Mouse (Mus musculus): Measurements from ENCODE around the gene Tars.

Gene Tars

DNA sequence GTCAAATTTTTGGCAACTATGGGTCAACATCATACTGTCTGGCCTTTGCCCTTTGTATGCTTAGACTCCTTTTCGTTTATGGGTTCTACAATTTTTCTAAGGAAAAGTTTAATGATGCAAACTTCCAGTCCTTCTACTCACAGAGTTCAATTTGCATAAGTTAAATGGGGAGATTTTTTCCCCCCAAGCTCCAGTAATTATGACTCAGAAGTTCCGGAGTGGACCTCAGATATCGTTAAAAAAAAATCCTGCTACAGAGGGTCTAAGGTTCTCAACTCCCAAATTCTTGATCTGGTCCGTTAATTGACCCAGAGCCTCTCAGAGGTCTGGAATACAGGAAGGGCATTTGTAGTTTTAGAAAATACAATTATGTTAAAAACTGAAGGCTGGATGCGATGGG, 37.6 kb downstream of the Tars start:
- DNase-seq (ENCODE audit: low read depth, low spot score): no peak

DNA sequence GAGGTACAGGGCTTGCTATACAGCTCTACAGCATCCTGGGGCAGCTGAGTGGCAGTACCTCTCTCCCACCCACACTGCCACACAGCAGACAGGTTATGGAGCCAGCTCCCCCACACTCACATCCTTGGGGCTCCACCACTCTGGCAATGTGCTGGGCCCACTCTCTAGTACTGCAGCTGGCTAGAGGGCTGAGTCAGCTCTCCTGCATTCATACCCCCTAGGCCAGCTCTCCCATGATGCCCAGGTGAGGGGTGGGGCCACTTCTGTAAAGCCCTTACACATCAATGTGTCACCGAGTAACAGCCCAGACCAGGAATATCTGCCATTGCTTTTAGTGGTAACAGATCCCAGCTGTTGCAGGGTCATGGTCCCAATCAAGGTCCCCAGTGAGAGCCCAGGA, 38.6 kb downstream of the Tars start:
- DNase-seq (ENCODE audit: low read depth, low spot score): no peak

DNA sequence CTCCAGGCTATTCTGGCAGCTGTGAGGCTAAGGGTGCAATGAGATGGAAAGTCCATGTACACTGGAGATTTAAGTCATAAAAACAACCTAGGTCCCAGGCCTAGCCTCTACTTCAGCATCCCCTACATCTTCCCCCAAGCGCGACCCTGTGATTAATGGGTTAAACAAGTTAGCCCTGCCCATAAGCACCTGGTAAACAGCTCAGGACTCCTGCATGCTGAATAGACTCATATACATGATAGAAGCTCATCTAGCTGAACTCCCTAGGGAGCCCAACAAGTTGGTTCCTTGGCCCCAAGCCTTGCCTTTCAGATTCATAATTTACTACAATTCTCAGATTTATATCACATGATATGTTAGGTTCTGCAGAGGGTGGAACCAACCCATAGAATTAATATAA, 42.0 kb downstream of the Tars start:
- no peak for DNase-seq (ENCODE audit: low read depth, low spot score)

DNA sequence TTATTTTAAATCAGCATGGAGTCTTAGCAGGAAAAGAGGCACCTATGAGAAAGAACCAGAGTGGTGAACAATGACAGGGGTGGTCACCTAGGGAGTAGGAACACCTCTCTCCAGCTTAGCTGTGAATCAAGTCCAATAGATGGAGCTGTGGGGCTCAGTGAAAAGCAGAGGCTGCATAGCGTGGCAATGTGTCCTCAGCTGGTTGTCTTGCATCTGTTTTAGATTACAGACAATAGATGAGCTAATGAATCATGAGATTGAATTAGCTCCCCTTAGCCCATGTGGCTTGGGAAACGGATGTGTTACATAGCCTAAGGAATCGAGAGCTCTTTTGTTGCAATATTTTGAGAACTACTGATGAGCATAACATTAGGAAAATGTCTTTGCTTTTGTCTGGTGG, 43.6 kb downstream of the Tars start:
- DNase-seq (ENCODE audit: low read depth, low spot score): no peak

DNA sequence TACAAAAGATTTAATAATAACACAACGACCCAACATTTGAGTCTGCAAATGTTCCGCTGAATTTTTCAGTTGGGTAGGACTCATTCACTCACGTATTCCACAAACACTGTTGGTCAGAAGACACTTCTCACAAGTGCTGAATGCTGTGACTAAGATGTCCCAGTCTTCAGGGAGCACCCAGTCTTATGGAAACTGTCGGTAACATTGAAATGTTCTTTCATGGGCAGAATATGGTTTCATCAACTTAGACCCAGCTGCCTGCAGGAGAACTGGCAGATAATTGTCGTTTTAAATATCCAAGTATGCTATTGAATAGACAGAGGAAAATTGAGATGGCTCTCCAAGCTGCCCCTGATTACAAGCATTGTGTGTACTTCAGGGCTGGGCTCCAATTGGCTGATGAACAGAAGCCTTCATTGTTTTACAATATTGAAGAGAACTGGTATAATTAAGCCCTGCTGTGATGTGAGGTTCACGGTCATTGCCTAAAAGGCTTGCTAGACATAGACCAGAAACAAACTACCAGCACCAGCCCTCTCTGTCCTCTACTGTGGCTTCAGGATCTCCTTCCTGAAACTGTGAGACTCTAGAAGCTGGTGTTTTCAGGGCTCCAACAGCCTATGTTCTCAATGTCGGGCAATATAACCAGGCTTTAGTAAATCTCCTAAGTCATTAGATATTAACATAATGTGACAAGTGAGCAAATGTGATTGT, 59.8 kb downstream of the Tars start:
- no peak for DNase-seq (ENCODE audit: low read depth, low spot score)
